Mouse (Mus musculus): ENCODE measurements at regions not wholly inside any gene's neighbourhood (a gene's known extent, or its start where the extent isn't known, plus 50 kb on each side); places are given as distances from the start of the nearest gene placed in this dataset.

DNA sequence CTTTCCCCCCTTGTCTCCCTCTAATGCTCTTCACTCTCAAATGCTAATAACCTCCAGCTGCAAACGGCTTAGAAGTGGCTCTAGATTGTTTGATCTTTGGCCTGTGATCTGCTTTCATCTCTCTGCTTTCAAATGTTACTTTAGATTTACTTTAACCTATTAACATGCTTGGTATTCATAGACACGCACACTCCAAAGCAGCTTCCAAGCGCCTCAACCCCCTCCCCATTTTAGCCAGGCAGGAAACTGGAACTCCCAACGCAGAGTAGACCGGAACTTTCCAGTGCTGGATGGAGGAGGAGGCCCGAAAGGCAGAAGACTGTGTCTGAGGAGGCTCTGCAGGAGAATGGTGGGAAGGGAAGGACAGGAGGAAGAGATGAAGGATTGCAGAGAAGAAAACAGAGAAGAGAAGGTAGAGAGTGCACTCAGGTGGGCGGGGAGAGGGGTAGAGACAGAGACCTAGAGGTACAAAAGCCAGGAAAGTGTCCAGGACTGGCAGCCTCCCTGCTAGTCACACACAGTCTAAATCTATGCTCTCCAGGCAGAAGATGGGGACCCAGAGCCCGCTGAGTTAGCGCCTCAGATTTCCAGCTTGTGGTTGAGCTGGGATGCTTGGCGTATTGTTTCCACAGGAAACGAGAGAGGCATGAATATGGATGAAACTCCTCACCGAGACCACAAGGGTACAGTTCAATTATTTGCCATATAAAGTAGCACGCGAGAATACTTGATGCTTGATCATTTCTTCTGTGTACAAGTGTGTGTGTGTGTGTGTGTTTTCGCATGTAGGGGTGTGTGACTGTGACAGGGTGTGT is 167.6 kb upstream of the Gm4791 start:
- Histone ChIP-seq H3K79me2 (ENCODE audit: control insufficient read depth, insufficient read depth, low read length, poor library complexity) (no peaks in the 10 kb centered on the region), H3K27me3 (ENCODE audit: control insufficient read depth in 1 of 2, insufficient read depth in 2 of 2, low read length in 2 of 2) (no peaks in the 10 kb centered on the region), H3K9me3 (replicated peaks; ENCODE audit: insufficient read depth, low read length) (no peaks in the 10 kb centered on the region), H3K9ac (ENCODE audit: control insufficient read depth, low read depth, low read length, poor library complexity, severe bottlenecking) (no peak overlapping the region), H3K4me1 (ENCODE audit: control insufficient read depth in 1 of 2, insufficient read depth in 2 of 2, low read length in 2 of 2) (no peaks in the 10 kb centered on the region), H3K27ac (ENCODE audit: control insufficient read depth, low read depth, low read length) (no peak overlapping the region), H3K4me3 (ENCODE audit: control insufficient read depth in 1 of 2, insufficient read depth in 1 of 2, low read depth in 2 of 2, low read length in 2 of 2) (no peak overlapping the region), H3K36me3 (ENCODE audit: control insufficient read depth in 1 of 2, insufficient read depth in 2 of 2, low read length in 2 of 2) (no peaks in the 10 kb centered on the region)
- TF ChIP-seq POLR2AphosphoS5 (IDR thresholded peaks at IDR 0.05; ENCODE audit: borderline replicate concordance, low read depth, low read length), result no peak
- TF ChIP-seq ZMIZ1 (IDR thresholded peaks at IDR 0.05; ENCODE audit: low read depth, low read length), result no peak
- no peak for TF ChIP-seq EP300 (IDR thresholded peaks at IDR 0.05; ENCODE audit: low read depth in 1 of 2, low read length in 2 of 2)
- TF ChIP-seq UBTF (IDR thresholded peaks at IDR 0.05; ENCODE audit: borderline replicate concordance, insufficient read depth, low read depth, low read length), result no peak
- TF ChIP-seq KAT2A (conservative IDR thresholded peaks at IDR 0.05; ENCODE audit: low read depth, low read length), result no peak
- no peak for TF ChIP-seq E2F4 (IDR thresholded peaks at IDR 0.05; ENCODE audit: borderline replicate concordance, low read depth, low read length)
- TF ChIP-seq GABPA (IDR thresholded peaks at IDR 0.05; ENCODE audit: low read depth, low read length), result no peak
- no peak for TF ChIP-seq ELF1 (IDR thresholded peaks at IDR 0.05; ENCODE audit: low read depth, low read length)
- no peak for TF ChIP-seq CTCF (IDR thresholded peaks at IDR 0.05 in 2 of 3, conservative IDR thresholded peaks at IDR 0.05 in 1 of 3; ENCODE audit: control insufficient read depth in 1 of 3, insufficient read depth in 1 of 3, low read depth in 2 of 3, low read length in 3 of 3, poor library complexity in 1 of 3, severe bottlenecking in 1 of 3)
- no peak for TF ChIP-seq JUND (IDR thresholded peaks at IDR 0.05; ENCODE audit: low read depth, low read length)
- no peak for TF ChIP-seq MYC (IDR thresholded peaks at IDR 0.05; ENCODE audit: low read depth, low read length)
- TF ChIP-seq ZC3H11A (IDR thresholded peaks at IDR 0.05; ENCODE audit: low read depth, low read length), result no peak
- TF ChIP-seq POLR2AphosphoS2 (IDR thresholded peaks at IDR 0.05; ENCODE audit: low read length), result no peak
- TF ChIP-seq BHLHE40 (IDR thresholded peaks at IDR 0.05; ENCODE audit: borderline replicate concordance, low read depth, low read length), result no peak
- TF ChIP-seq USF2 (IDR thresholded peaks at IDR 0.05; ENCODE audit: borderline replicate concordance in 1 of 2, insufficient read depth in 1 of 2, low read depth in 1 of 2, low read length in 2 of 2), result no peak
- TF ChIP-seq TCF12 (IDR thresholded peaks at IDR 0.05; ENCODE audit: low read depth, low read length), result no peak
- TF ChIP-seq MAFK (IDR thresholded peaks at IDR 0.05; ENCODE audit: borderline replicate concordance, low read depth, low read length), result no peak
- TF ChIP-seq MYB (IDR thresholded peaks at IDR 0.05; ENCODE audit: low read depth, low read length), result no peak
- TF ChIP-seq CHD2 (IDR thresholded peaks at IDR 0.05; ENCODE audit: low read length), result no peak
- no peak for DNase-seq (ENCODE audit: low read depth, low spot score)

DNA sequence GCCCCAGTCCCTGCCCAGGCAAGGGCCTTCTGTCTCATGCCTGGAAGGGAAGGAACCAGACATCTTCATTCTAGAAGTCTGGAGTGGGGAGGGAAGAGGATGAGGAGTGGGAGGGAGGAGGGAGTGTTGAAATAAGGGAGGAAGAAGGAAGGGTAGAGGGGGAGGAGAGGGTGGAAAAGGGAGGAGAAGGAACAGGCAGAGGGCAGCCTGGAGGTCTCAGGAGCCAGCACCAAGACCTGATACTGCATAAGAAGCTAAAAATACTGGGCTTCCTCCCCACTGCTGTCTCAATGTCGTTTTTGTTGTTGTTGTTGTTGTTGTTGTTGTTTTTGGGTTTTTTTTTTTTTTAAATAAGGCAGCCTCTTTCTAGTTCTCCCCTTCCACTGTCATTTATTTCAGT is 168.2 kb upstream of the Gm4791 start:
- no peak for TF ChIP-seq MEF2A (IDR thresholded peaks at IDR 0.05; ENCODE audit: extremely low read depth, insufficient replicate concordance, low read depth, low read length, poor library complexity, severe bottlenecking)
- no peak for TF ChIP-seq TCF12 (IDR thresholded peaks at IDR 0.05; ENCODE audit: low read depth, low read length)
- TF ChIP-seq POLR2AphosphoS5 (IDR thresholded peaks at IDR 0.05; ENCODE audit: borderline replicate concordance, low read depth, low read length), result no peak
- no peak for TF ChIP-seq HCFC1 (IDR thresholded peaks at IDR 0.05; ENCODE audit: low read depth, low read length)
- no peak for TF ChIP-seq MYC (IDR thresholded peaks at IDR 0.05; ENCODE audit: low read depth, low read length)
- no peak for TF ChIP-seq GABPA (IDR thresholded peaks at IDR 0.05; ENCODE audit: low read depth, low read length)
- TF ChIP-seq USF1 (IDR thresholded peaks at IDR 0.05; ENCODE audit: low read depth, low read length), result no peak
- no peak for TF ChIP-seq BHLHE40 (IDR thresholded peaks at IDR 0.05; ENCODE audit: borderline replicate concordance, low read depth, low read length)
- no peak for TF ChIP-seq POLR2A (IDR thresholded peaks at IDR 0.05; ENCODE audit: control insufficient read depth in 1 of 2, insufficient read depth in 1 of 2, low read depth in 1 of 2, low read length in 2 of 2, poor library complexity in 1 of 2)
- H3K27me3 ChIP-seq (ENCODE audit: control insufficient read depth in 1 of 2, insufficient read depth in 2 of 2, low read length in 2 of 2), result no peaks in the 10 kb centered on the region
- H3K79me2 ChIP-seq (ENCODE audit: control insufficient read depth, insufficient read depth, low read length, poor library complexity), result no peaks in the 10 kb centered on the region
- no peak overlapping the region for H3K27ac ChIP-seq (ENCODE audit: control insufficient read depth, low read depth, low read length)
- H3K4me3 ChIP-seq (ENCODE audit: control insufficient read depth in 1 of 2, insufficient read depth in 1 of 2, low read depth in 2 of 2, low read length in 2 of 2), result no peak overlapping the region
- no peaks in the 10 kb centered on the region for H3K4me1 ChIP-seq (ENCODE audit: control insufficient read depth in 1 of 2, insufficient read depth in 2 of 2, low read length in 2 of 2)
- H3K36me3 ChIP-seq (ENCODE audit: control insufficient read depth in 1 of 2, insufficient read depth in 2 of 2, low read length in 2 of 2), result no peaks in the 10 kb centered on the region
- no peak for DNase-seq (ENCODE audit: low read depth, low spot score)
- no peak overlapping the region for H3K9ac ChIP-seq (ENCODE audit: control insufficient read depth, low read depth, low read length, poor library complexity, severe bottlenecking)
- H3K9me3 ChIP-seq (replicated peaks; ENCODE audit: insufficient read depth, low read length), result no peaks in the 10 kb centered on the region

Data from MEL (cell line).